Mouse (Mus musculus): ENCODE results near the gene Lingo4.

The Lingo4 gene

DNA sequence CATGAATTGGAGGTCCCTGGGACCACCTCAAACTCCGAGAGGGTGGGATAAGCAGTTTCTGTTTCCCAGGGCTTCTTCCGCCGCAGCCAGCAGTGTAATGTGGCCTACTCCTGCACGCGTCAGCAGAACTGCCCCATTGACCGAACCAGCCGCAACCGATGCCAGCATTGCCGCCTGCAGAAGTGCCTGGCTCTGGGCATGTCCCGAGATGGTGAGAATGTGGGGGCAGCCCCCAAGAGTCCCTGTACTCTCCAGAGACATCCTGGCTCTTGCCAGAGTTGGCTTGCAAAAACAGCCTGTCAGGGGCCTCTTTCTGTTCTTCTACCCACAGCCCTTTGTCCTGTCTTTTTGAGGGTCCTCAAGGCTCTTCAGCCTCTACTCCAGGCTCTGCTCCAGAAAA, 10.9 kb upstream of the Lingo4 start:
- DNase-seq (ENCODE audit: low spot score in 2 of 2), result no peak

- no peak for DNase-seq (ENCODE audit: low spot score in 2 of 2)
Measured at GRCm38 (mm10) chr3:94388047-94388446, 10.3 kb upstream of the Lingo4 start.

DNA sequence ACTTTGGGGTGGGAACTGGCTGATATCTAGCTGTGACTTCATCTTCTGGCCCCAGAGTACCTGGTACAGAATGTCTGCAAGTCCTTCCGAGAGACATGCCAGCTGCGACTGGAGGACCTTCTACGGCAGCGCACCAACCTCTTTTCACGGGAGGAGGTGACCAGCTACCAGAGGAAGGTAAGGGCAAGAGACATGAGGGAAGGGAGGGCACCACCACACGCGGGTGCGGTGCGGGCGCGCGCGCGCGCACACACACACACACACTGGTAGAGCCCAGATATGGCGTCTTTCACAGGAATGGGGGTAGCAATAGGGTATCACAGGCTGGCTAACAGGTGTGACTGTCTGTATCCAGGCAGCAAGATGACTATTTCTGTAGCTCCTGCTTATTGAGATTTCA, 8.9 kb upstream of the Lingo4 start:
- no peak for DNase-seq (ENCODE audit: low spot score in 2 of 2)

DNA sequence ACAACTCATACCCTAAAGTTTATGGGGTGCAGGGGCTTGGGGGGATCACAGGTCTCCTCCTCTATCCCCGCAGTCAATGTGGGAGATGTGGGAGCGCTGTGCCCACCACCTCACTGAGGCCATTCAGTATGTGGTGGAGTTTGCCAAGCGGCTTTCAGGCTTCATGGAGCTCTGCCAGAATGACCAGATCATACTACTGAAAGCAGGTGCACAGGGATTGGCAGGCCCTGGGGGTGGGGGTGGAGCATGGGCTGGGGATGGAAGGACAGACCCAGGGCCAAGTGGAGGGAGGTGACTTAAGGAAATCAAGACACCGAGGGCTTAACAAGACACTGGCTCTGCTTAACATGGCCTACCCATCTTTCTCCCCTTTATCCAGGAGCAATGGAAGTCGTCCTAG, 7.3 kb upstream of the Lingo4 start:
- DNase-seq (ENCODE audit: low spot score in 2 of 2), result no peak

- no peak for DNase-seq (ENCODE audit: low spot score in 2 of 2)
Measured at GRCm38 (mm10) chr3:94392128-94392527, 6.2 kb upstream of the Lingo4 start.

DNA sequence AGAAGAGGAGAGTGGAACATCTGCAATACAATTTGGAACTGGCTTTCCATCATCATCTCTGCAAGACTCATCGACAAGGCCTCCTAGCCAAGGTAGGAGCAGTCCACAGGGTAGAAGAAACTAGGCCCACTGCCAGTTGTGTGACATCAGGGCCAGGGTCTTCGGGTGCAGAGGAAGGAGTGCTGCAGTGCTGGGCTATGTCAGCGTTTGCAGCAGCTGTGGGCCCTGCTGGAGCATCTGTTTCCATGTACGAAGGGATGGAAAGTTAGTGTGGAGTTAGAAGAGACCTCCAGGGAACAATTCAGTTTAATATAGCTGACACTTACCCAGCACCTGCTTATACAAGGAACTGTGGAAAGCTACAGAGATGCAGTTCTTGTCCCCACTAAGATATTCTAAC, 5.3 kb upstream of the Lingo4 start:
- DNase-seq (ENCODE audit: low spot score in 2 of 2), result no peak

GRCm38 (mm10) chr3:94396336-94396735, 2.0 kb upstream of the Lingo4 start:
- no peak for DNase-seq (ENCODE audit: low spot score in 2 of 2)

DNA sequence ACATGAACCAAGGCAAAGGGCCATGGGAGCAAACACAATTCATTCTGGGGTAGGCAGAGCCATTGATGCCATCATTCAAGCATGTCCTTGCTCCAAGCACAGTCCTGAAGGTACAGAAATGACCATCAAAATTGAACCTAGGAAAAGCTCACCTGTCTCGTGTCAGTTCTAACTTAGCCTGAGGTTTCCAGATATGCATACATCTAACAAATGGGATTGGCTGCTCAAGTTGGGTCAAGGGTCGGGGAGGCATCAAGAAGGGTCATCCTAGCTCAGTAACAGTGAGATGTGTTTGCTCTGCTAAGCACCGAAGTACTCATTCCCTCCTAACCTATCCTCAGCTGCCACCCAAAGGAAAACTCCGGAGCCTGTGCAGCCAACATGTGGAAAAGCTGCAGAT, 1.5 kb upstream of the Lingo4 start:
- DNase-seq (ENCODE audit: low spot score in 2 of 2), result no peak

GRCm38 (mm10) chr3:94398943-94399481, 695 bp downstream of the Lingo4 start:
- DNase-seq (ENCODE audit: low spot score in 2 of 2), result no peak

- DNase-seq (ENCODE audit: low spot score in 2 of 2), result no peak
Measured at GRCm38 (mm10) chr3:94399663-94400310, 1.5 kb downstream of the Lingo4 start.

DNA sequence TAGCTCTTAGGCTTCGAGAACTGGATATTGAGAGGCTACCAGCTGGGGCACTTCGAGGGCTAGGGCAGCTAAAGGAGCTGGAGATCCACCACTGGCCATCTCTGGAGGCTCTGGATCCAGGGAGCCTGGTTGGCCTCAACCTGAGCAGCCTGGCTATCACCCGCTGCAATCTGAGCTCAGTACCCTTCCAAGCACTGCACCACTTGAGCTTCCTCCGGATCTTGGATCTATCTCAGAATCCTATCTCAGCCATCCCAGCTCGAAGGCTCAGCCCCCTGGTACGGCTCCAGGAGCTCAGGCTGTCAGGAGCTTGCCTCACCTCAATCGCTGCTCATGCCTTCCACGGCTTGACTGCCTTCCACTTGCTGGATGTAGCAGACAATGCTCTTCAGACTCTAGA, 4.1 kb downstream of the Lingo4 start:
- no peak for DNase-seq (ENCODE audit: low spot score in 2 of 2)

DNA sequence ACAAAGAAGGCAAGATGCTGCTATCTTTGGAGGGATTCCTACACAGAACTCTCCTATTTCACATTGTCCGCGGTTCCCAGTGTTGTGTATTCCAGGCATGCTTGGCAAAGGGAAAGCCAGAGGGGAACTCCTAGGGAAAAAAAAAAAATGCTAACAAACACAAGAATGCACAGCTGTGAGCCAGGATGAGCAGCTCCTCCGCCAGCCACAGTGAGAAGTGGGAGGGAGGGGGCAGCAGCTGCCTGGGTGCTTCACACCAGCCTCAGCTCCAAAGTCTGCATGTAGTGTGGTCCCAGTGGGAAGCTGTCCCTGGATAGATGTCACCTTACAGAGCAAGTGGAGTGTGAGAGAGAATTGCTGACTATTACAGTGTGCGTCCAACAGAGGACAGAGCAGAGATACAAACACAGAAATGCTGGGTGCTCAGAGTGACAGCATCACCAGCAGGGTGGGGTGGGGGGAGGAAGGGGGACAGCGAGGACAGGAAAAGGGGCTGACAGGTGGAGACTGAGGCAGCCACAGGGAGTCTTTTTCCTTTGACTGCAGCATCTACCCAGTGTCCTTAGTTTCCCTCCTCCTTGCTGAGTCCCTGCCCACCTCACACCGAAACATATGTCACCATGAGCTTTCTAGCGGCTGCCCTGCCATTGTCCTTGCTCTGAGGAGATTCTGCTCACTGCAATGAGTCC, 6.2 kb downstream of the Lingo4 start:
- no peak for DNase-seq (ENCODE audit: low spot score in 2 of 2)

DNA sequence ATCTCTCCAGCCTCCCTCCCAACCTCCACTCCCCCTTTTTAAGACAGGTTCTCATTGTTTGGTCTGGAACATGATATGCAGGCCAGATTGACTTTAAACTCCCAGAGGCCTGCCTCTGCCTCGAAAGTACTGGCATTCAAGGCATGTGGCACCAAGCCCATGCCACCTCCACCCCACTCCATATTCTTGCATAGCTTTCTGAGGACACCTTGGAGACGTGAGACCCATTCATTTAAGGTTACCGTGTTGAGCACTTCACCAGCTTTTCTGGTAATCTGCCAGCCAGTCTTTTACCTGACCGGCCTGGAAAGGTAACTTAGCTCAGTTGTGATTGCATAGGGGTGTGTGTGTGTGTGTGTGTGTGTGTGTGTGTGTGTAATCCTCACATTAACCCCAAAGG, 7.2 kb downstream of the Lingo4 start:
- no peak for DNase-seq (ENCODE audit: low spot score in 2 of 2)

DNA sequence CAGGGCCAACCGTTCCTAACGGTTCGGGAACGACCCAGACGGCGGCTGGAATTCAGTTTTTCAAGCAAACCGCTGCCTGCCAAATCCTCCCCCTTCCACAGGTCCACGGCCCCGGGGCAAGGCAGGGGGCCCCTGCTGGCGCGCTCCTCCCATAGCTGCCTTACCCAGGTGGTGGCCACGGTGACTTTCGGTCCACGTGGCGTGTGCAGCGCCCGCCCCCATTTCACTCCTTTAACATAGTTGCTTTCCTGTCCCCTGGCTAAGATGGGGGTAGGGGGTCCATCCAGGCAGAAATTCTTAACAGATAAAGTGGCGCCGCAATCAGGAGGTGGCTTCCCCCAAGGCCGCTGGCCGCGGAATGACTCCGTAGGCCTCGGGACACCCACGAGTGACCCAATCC, 14.2 kb downstream of the Lingo4 start:
- no peak for DNase-seq (ENCODE audit: low spot score in 2 of 2)

GRCm38 (mm10) chr3:94413031-94413679, 14.8 kb downstream of the Lingo4 start, which contains the start of gene Tdrkh:
Gene Tdrkh, plus strand, starts transcription at chr3:94413273.
- DNase-seq (ENCODE audit: low spot score in 2 of 2), result peak; percentile 83 to 90

DNA sequence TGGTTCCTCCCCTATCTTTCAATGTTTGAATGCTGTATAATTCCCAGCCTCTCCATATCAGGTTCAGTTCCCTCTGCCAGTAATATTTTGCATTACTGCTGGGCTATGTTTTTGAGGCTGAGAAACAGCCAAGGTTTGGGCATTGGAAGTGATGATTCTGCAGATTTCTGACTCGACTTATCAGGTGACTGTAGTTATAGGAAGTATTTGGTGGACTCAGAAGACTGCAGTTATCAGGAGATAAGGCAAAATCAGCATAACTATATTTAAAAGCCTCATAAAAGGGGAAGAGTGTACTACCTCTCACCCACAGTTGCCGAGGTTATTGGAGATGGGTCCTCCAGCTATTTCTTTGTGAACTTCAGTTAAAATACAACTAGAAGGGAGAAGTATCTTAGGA, 32.7 kb downstream of the Lingo4 start:
- DNase-seq (ENCODE audit: low spot score in 2 of 2), result no peak

GRCm38 (mm10) chr3:94434305-94434704, 36.0 kb downstream of the Lingo4 start:
- DNase-seq (ENCODE audit: low spot score in 2 of 2), result no peak

GRCm38 (mm10) chr3:94436420-94436819, 38.1 kb downstream of the Lingo4 start:
- no peak for DNase-seq (ENCODE audit: low spot score in 2 of 2)

- DNase-seq (ENCODE audit: low spot score in 2 of 2), result no peak
Measured at GRCm38 (mm10) chr3:94441182-94441581, 42.9 kb downstream of the Lingo4 start.

DNA sequence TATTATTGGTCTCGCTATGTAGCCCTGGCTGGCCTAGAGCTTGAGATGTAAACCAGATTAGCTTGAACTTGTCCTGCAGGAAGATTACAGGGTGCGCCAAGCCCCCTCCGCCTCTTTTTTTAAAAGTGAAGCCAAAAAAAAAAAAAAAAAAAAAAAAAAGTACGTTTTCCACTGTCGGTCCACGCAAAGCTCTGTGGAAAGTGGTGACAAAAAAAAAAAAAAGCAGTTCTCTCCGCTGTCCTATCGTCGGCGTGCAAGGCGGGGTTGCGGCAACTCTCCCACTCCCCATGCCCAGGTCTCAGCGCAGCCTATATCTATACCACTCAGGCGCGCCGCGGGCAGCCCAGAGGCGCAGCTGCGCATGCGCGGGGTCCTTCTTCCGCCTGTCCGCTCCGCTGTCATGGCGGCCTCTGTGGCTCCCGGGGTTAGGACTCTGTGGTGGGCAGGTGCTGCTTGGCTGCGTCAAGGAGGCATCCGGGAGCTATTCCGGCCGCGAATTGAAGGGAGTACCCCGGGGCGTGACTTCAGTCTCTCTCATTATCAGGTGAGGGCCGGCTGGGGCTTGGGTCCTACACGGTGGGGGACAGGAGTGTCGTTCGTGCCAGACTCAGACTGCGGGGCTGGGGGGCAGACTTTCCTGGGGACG, 44.8 kb downstream of the Lingo4 start, which contains the start of gene Mrpl9:
Gene Mrpl9 (plus strand): TSS at position 368 of the 646 bp plus-strand sequence.
- DNase-seq (ENCODE audit: low spot score in 2 of 2), result peak; percentile 95 to 99

DNA sequence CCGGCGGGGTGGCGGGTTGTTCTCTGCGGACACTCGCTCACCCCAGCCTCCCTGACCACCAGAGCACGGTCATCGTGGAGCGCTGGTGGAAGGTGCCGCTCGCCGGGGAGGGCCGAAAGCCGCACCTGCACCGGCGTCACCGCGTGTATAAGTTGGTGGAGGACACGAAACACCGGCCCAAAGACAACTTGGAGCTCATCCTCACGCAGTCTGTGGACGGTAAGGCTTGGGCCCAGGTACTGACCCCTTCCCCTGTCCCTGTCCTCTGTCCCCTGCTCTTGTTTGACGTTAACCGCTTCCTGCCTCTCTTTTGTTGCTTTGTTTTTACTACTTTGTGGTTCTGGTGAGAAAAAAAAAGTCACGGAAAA, 45.3 kb downstream of the Lingo4 start, which contains the start of gene Oaz3:
Gene Oaz3 (minus strand): TSS at position 319 of the 368 bp plus-strand sequence.
- no peak for DNase-seq (ENCODE audit: low spot score in 2 of 2)

GRCm38 (mm10) chr3:94449377-94449776, 51.1 kb downstream of the Lingo4 start:
- DNase-seq (ENCODE audit: low spot score in 2 of 2), result no peak

All from spleen, postnatal 4 days (tissue).